Mouse (Mus musculus) liver, embryonic 13.5 days (tissue): Measurements from ENCODE around the gene Bcl2l11. TPM values are rescaled to one million over a fixed set of nuclear protein-coding genes. Genes with fewer than 3 reads are reported as not detected.
"Not testable (repeated sequence)": the region's sequence is repeated elsewhere in the genome, so short reads cannot be mapped to it uniquely, and the experiment has no call there.

ENCODE experiments used
- ATAC-seq: fragments of 200-750 bp; cut with Nextera tagmentation; 2 replicates; pipeline ENCODE4 v1.8.0; 2017; ENCODE audit warnings: low read depth, mild to moderate bottlenecking, moderate number of reproducible peaks, moderate library complexity
- DNase-seq: peaks from one replicate; pipeline ENCODE4 v3.0.0; 2022
- H3K27ac ChIP-seq: fragments of 300-500 bp; sonication (generic); 2 replicates; pipeline ENCODE4 v1.5.1; 2015; ENCODE audit warnings: moderate library complexity, mild to moderate bottlenecking, inconsistent platforms
- H3K27me3 ChIP-seq: fragments of 300-500 bp; sonication (generic); 2 replicates; pipeline ENCODE4 v1.6.1; 2015; ENCODE audit warnings: mild to moderate bottlenecking, inconsistent platforms
- H3K36me3 ChIP-seq: fragments of 300-500 bp; sonication (generic); 2 replicates; pipeline ENCODE4 v1.6.1; 2015; ENCODE audit warnings: mild to moderate bottlenecking, inconsistent platforms
- H3K4me1 ChIP-seq: fragments of 300-500 bp; sonication (generic); replicated peaks from 2 replicates; pipeline ENCODE4 v1.6.1; 2015; ENCODE audit warnings: inconsistent platforms
- H3K4me2 ChIP-seq: fragments of 300-500 bp; sonication (generic); 2 replicates; pipeline ENCODE4 v1.6.1; 2015; ENCODE audit warnings: inconsistent platforms, mild to moderate bottlenecking, moderate library complexity
- H3K4me3 ChIP-seq: fragments of 300-500 bp; sonication (generic); replicated peaks from 2 replicates; pipeline ENCODE4 v1.5.1; 2015; ENCODE audit warnings: mild to moderate bottlenecking, inconsistent platforms
- H3K9ac ChIP-seq: fragments of 300-500 bp; sonication (generic); 2 replicates; pipeline ENCODE4 v1.6.1; 2015; ENCODE audit warnings: mild to moderate bottlenecking, inconsistent platforms
- H3K9me3 ChIP-seq: fragments of 300-500 bp; sonication (generic); replicated peaks from 2 replicates; pipeline ENCODE4 v1.6.1; 2016; ENCODE audit warnings: inconsistent platforms
- WGBS: fragments of 180-500 bp; shearing (Covaris S2); methylation state at CpG from one replicate; pipeline ENCODE4 v1.1.7; 2015; ENCODE audit not compliant: insufficient replicate concordance; 5-methylcytosine and 5-hydroxymethylcytosine counted together
- polyA plus RNA-seq: library from polyadenylated mRNA; unstranded; fragments of >200 nt; fragmentation: Nextera tagmentation; extraction: Ambion mirVana; gene quantifications from 2 replicates; pipeline ENCODE4 v1.2.1, GENCODE M21; 2015

Gene Bcl2l11
- polyA plus RNA-seq, 1 experiment from 2014 or later: 5.1 TPM

DNA sequence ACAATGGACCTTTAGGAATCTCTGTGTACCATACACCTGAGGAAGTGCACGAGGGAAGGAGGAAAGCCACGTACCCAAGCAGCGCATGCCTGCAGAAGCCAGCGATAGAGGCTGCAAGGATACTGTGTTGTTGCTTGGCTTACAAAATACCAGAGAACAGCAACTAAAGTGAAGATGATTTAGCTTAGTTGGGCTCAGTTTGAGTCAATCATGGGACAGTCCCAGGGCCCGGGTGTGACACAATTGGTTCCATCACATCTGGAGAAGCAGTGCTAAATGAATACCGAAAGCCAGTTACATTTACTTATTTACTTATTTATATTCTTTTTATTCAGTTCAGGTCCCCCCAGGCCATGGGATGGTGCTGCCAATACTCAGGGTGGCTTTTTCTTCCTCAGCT is 49.8 kb downstream of the Bcl2l11 start:
- 84% methylated on average over 6 of the region's 6 CpGs for WGBS
- Histone ChIP-seq H3K4me2 (no peak overlapping the region), H3K4me3 (no peak overlapping the region), H3K36me3 (no peaks in the 10 kb centered on the region), H3K4me1 (peaks cover 61% of the 10 kb centered on the region), H3K27ac (peak overlapping the region; percentile 69), H3K27me3 (0 out of 2 replicates have a peak, but pooled peaks cover 7% of the 10 kb centered on the region), H3K9me3 (no peaks in the 10 kb centered on the region), H3K9ac (no peak overlapping the region)
- ATAC-seq (no peak), DNase-seq (no peak)

DNA sequence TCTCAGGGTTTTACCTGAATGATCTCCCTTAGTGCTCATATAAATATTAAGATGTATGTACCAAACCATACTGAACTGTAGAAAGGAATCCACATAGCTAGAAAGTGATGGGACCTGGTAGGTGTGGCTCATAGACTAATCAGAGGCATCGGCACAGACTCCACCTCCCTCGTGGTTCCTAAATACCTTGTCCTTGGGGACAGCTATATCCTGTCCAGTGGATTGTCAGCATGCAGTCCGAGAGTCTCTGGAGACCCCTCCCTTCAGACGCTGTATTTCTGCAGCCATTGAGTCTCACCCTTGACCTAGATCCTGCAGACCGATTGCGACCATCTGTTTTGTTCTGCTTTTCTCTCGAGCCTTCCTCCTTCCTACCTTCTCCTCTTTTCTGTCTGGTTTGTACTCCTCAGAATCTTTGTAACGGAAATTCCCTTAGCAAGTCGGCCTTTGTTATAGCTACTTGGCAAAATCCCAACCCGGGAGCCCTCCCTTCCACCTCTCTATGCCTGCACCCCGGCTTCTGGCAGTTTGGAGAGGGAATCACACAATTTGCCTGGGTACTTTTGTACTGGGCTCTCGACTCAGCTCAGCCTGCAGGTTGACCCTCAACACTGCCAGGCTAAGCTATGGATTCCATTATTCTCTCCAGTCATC is 50.7 kb downstream of the Bcl2l11 start:
- ATAC-seq (no peak), DNase-seq (no peak)
- Histone ChIP-seq H3K36me3 (no peaks in the 10 kb centered on the region), H3K9me3 (no peaks in the 10 kb centered on the region), H3K27me3 (0 out of 2 replicates have a peak, but pooled peaks cover 7% of the 10 kb centered on the region), H3K4me2 (no peak overlapping the region), H3K4me3 (no peak overlapping the region), H3K27ac (no peak overlapping the region), H3K4me1 (peaks cover 61% of the 10 kb centered on the region), H3K9ac (no peak overlapping the region)
- 46% methylated on average over 12 of the region's 12 CpGs for WGBS

DNA sequence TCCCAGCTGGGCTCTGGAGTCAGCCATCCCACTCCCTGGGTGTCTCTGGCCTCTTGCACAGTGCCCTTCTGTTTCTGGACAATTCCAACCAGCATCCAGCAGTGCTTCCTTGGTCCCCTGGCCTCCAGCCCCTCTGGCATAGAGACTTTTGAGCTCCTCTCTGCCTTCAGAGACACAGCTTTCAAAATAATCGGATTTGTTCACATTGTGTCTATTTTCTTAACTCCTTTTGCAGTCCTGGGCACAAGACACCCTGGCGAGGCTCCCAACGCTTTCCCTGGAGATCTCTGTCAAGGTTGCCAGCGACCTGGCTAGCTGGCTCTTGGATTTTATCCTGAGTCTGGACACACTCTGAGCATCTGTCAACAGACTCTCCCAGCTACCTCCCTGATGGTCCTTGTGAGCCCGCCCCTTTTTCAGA is 51.4 kb downstream of the Bcl2l11 start:
- no peak for DNase-seq
- Histone ChIP-seq H3K36me3 (no peaks in the 10 kb centered on the region), H3K4me2 (no peak overlapping the region), H3K27me3 (0 out of 2 replicates have a peak, but pooled peaks cover 7% of the 10 kb centered on the region), H3K4me3 (no peak overlapping the region), H3K9me3 (no peaks in the 10 kb centered on the region), H3K4me1 (peaks cover 56% of the 10 kb centered on the region), H3K9ac (no peak overlapping the region), H3K27ac (no peak overlapping the region)
- ATAC-seq: no peak
- WGBS: 64% methylated on average over 5 of the region's 5 CpGs

DNA sequence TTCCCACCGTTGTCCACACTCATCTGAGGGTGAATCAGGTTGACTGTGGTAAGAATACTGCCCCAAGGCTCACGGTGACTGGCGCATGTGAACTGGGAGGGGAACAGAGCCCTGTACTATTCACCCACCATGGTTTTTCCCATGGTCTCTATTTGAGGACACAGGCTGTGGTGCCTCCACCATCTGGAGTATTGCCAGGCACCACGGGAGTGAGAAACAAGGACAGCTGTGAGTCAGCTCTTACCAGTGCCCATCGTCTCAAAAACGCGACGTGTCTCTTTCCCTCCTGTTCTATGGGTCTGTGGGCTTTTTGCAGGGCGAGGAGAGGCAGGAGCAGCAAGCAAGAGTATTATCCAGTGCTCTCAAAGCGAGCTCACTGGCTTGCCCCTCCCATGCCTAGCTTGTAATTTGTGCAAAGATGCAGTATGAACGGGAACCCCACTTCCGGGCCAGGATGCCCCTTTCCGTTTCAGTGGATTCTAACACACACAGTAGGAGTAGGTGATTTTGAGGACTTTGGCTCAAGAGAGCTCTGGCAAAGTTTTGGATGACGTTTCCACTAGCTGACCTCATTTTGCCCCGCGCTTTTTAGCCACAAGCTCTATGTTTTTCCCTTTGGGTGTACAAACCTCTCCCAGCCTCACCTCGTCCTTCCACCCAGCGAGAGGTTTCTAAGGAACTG is 53.4 kb downstream of the Bcl2l11 start:
- Histone ChIP-seq H3K4me1 (peaks cover 48% of the 10 kb centered on the region), H3K9ac (no peak overlapping the region), H3K27me3 (0 out of 2 replicates have a peak, but pooled peaks cover 7% of the 10 kb centered on the region), H3K9me3 (no peaks in the 10 kb centered on the region), H3K4me2 (no peak overlapping the region), H3K4me3 (no peak overlapping the region), H3K27ac (no peak overlapping the region), H3K36me3 (no peaks in the 10 kb centered on the region)
- ATAC-seq (no peak), DNase-seq (no peak)
- WGBS: 69% methylated on average over 18 of the region's 18 CpGs

DNA sequence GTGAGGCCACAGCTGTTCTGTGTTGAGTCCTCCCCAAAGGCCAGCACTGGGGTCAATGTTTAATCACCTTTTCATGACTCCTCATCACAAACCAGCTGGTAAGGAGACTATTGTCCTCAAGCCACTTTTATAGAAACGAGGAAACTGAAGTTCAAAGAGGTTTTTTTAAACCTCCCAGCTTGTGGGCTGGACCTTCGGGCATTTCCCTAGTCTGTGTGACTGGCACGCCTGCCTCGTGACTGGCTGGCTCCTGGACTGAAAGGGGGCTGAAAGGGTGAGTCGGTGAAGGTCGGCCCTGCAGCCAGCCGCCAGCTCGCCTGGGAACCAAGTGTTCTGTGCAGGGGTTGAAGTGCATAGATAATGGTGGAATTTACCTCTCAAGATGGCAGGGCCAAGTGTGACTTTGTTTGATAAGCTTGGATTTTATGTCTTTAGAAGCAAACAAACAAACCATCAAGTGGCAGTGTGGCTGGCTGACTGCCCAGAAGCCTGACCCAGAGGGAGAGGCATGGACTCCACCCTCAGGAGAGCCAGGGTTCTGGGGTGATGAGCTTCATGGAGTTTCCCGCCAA is 54.1 kb downstream of the Bcl2l11 start:
- no peak overlapping the region for H3K4me3 ChIP-seq
- no peaks in the 10 kb centered on the region for H3K36me3 ChIP-seq
- peak; percentile 17 for DNase-seq
- H3K4me2 ChIP-seq: no peak overlapping the region
- H3K9ac ChIP-seq: no peak overlapping the region
- no peaks in the 10 kb centered on the region for H3K9me3 ChIP-seq
- peak; percentile 74 for ATAC-seq
- H3K27me3 ChIP-seq: 0 out of 2 replicates have a peak, but pooled peaks cover 7% of the 10 kb centered on the region
- 15% methylated on average over 9 of the region's 9 CpGs for WGBS
- peaks cover 46% of the 10 kb centered on the region for H3K4me1 ChIP-seq
- no peak overlapping the region for H3K27ac ChIP-seq

DNA sequence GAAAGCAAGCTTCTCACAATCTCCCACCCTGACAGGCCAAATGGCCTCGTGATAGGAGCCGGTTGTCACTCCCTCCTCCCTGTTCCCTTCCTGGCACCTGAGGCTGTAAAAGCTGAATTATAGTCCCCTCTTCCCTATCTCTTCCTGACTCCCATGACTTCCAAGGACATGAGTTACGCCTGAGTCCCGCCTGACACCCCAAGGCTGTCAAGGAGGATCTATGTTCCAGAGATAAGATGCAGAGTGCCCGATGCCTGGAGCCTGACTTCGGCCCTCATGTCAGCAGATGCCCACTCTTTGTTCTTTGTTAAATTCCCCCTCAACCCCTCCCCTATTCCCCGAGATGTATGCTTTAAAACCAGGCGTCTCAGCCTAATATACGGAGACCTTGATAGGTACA is 56.3 kb downstream of the Bcl2l11 start:
- not testable (repeated sequence) for H3K27me3 ChIP-seq, H3K9ac ChIP-seq, ATAC-seq, H3K9me3 ChIP-seq, H3K27ac ChIP-seq, H3K36me3 ChIP-seq, H3K4me2 ChIP-seq, DNase-seq, H3K4me3 ChIP-seq
- WGBS: 77% methylated on average over 9 of the region's 9 CpGs
- H3K4me1 ChIP-seq: peaks cover 30% of the 10 kb centered on the region

DNA sequence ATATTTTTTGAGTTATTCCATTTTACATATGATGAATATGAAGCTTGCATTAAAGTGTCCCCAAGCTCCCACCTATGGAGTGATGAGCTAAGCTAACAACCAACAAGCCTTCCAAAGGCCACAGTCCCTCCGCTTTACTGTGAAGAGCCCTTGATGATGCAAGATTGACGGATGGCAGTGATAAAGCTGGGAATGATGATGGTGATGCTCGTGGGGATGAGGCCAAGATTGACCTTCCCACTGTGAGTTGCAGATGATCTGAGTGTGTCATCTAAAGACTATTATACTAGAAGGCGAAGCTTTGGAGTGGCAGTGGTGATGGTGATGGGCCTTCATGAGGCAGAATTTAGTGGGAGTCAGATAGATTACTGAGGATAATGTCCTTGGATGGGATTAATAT is 56.9 kb downstream of the Bcl2l11 start:
- ATAC-seq (no peak), DNase-seq (no peak)
- no peak overlapping the region for H3K27ac ChIP-seq
- H3K4me2 ChIP-seq: no peak overlapping the region
- H3K4me3 ChIP-seq: no peak overlapping the region
- peaks cover 25% of the 10 kb centered on the region for H3K4me1 ChIP-seq
- no peaks in the 10 kb centered on the region for H3K9me3 ChIP-seq
- H3K9ac ChIP-seq: no peak overlapping the region
- 69% methylated on average over 4 of the region's 4 CpGs for WGBS
- H3K27me3 ChIP-seq: 0 out of 2 replicates have a peak, but pooled peaks cover 7% of the 10 kb centered on the region
- H3K36me3 ChIP-seq: no peaks in the 10 kb centered on the region

DNA sequence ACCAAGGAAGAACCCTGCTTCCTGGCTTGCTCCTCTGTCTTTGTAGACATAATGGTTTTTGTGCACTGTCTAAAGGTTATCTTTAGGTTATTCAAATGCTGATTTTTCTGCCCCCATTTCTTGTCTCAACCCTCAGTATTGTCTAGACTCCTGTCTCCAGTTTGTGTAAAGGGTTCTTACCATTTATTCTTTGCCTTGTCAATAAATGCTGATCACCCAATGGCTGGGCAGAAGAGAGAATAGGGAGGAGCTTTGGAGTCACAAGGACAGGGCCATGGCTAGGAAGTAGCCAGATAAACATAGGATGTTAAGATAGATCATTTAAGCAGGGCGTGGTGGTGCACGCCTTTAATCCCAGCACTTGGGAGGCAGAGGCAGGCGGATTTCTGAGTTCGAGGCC is 57.9 kb downstream of the Bcl2l11 start:
- Histone ChIP-seq H3K27ac (no peak overlapping the region), H3K36me3 (no peaks in the 10 kb centered on the region), H3K9ac (no peak overlapping the region), H3K4me3 (no peak overlapping the region), H3K4me1 (peaks cover 17% of the 10 kb centered on the region), H3K9me3 (no peaks in the 10 kb centered on the region), H3K27me3 (0 out of 2 replicates have a peak, but pooled peaks cover 3% of the 10 kb centered on the region), H3K4me2 (no peak overlapping the region)
- no peak for DNase-seq
- ATAC-seq: no peak
- 68% methylated on average over 4 of the region's 4 CpGs for WGBS

DNA sequence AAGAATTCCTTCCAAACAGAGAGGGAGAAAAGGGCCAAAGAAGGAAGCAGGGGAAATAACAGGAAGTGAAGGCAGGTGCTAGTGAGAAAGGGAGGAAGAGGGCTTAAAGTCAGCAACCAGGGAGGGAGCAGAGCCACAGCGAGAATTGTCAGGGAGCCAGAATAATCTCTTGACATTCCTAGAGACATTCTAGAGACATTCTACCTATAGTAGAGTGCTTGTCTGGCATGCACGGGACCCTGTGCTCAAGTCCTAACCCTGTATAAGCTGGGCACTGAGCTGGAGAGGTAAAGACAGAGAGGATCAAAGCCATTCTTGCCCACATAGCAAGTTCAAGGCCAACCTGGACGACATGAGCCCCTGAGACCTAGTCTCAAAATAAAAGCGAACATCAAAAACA is 60.1 kb downstream of the Bcl2l11 start:
- Histone ChIP-seq H3K9ac (no peak overlapping the region), H3K36me3 (no peaks in the 10 kb centered on the region), H3K4me3 (no peak overlapping the region), H3K4me1 (peaks cover 9% of the 10 kb centered on the region), H3K27ac (no peak overlapping the region), H3K9me3 (no peaks in the 10 kb centered on the region), H3K4me2 (no peak overlapping the region), H3K27me3 (no peaks in the 10 kb centered on the region)
- 53% methylated on average over 4 of the region's 4 CpGs for WGBS
- ATAC-seq (no peak), DNase-seq (no peak)

DNA sequence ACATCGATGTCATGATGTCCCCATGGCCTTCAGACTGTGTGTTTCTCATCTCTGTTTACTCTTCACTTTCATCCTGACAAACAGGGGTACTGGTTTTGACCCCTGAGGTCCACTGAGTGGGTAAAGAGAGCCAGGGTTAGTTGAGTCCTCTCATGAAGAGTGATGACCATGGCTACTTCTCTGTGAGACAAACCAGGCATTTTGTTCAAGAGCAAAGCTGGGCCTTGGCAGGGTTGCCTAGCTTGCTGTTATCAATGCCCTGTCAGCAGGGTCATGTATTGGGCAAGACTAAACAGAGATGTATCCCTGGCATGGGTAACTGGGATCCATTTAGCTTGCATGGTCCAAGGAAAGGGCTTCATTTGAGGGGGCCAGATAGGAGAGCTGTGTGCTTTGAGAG is 61.4 kb downstream of the Bcl2l11 start:
- H3K9me3 ChIP-seq: no peaks in the 10 kb centered on the region
- 77% methylated on average over 1 of the region's 1 CpGs for WGBS
- H3K4me3 ChIP-seq: no peak overlapping the region
- H3K36me3 ChIP-seq: no peaks in the 10 kb centered on the region
- ATAC-seq (no peak), DNase-seq (no peak)
- H3K27ac ChIP-seq: no peak overlapping the region
- H3K4me2 ChIP-seq: no peak overlapping the region
- no peaks in the 10 kb centered on the region for H3K27me3 ChIP-seq
- no peak overlapping the region for H3K9ac ChIP-seq
- peaks cover 9% of the 10 kb centered on the region for H3K4me1 ChIP-seq

DNA sequence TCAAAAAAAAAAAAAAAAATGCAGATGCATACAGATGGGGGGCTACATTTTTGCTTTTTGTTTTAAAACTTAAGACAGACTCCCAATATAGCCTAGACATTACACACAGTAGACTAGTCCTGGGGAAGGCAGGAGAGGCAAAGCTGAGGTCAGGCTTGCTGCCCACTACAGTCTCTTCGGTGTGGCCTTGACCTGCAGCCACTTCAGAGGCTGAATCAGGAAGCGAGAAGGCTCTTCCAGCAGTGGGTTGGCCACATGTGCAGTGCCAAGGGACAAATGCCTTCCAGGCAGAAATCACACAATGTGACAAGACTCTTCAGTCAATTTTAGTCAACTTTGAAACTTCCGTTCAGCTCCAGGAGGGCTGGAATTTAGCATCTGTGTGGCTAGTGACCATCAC is 62.6 kb downstream of the Bcl2l11 start:
- WGBS: 70% methylated on average over 3 of the region's 3 CpGs
- no peaks in the 10 kb centered on the region for H3K36me3 ChIP-seq
- peaks cover 9% of the 10 kb centered on the region for H3K4me1 ChIP-seq
- no peaks in the 10 kb centered on the region for H3K9me3 ChIP-seq
- H3K4me3 ChIP-seq: no peak overlapping the region
- no peaks in the 10 kb centered on the region for H3K27me3 ChIP-seq
- H3K9ac ChIP-seq: no peak overlapping the region
- DNase-seq (no peak), ATAC-seq (no peak)
- no peak overlapping the region for H3K27ac ChIP-seq
- H3K4me2 ChIP-seq: no peak overlapping the region
